Mouse (Mus musculus) E14TG2a.4 (cell line): ENCODE measurements at regions not wholly inside any gene's neighbourhood (a gene's known extent, or its start where the extent isn't known, plus 50 kb on each side); places are given as distances from the start of the nearest gene placed in this dataset.
"Not testable (repeated sequence)": the region's sequence is repeated elsewhere in the genome, so short reads cannot be mapped to it uniquely, and the experiment has no call there.

Experiments used
- CTCF ChIP-seq: conservative IDR thresholded peaks from 2 replicates; pipeline ENCODE4 v1.5.1; 2014; ENCODE audit warnings: low read length
- POU5F1 ChIP-seq: IDR thresholded peaks from 2 replicates; pipeline ENCODE4 v1.6.1; 2014; ENCODE audit warnings: low read length, borderline replicate concordance

DNA sequence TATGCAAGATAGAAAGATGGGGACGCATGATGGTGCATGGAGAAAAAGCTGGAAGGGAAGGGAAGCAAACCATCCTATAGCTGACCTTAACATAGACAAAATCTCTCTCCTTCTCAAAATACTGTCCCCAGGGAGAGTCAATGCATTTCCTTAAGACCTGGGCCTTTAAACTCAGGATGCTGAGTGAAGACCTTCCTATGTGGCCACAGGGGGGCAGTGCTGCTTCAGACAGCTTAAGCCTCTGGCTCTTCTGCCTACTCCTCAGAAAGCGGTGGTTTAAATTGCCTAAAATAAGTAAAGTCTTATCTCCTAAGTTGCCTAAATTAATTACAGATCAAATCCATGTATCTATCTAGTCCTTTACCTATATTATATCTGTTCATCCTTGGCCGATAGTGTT is 449.4 kb upstream of the Olfr1507 start:
- not testable (repeated sequence) for TF ChIP-seq CTCF, POU5F1
